Comparison of ENCODE assay signal across 13 mouse cellular contexts in genomic region chr11:119937216-119937615, GRCm38 (mm10). TPM values are rescaled to one million over a fixed set of nuclear protein-coding genes. Genes with fewer than 3 reads are reported as not detected.
DNase-seq lines count a peak whose midpoint lies in the region; ATAC-seq lines count a peak whose summit lies in the region.
"Had no signal": no experiment of that assay in that cellular context is flagged by ENCODE, and none has a peak within 500 bp of the region (broad histone marks: within the 10 kb centered on the region; RNA-seq: fewer than 3 reads in every experiment).

No protein-coding gene starts in this region.

- 55% methylated on average over 12 of the region's 12 CpGs for WGBS in hindbrain, embryonic 14.5 days
- WGBS in hindbrain, embryonic 11.5 days = 58% methylated on average over 12 of the region's 12 CpGs
- 61% methylated on average over 12 of the region's 12 CpGs for WGBS in limb, embryonic 10.5 days

- H3K27ac ChIP-seq in hindbrain, embryonic 14.5 days = 0 out of 2 replicates have a peak overlapping the region, but pooled peaks have one; percentile 17
- no peak overlapping the region for H3K27ac ChIP-seq in hindbrain, embryonic 11.5 days (ENCODE audit: low read depth, low read length)
- peak overlapping the region; percentile 59 for H3K27ac ChIP-seq in limb, embryonic 10.5 days

- no peaks in the 10 kb centered on the region for H3K36me3 ChIP-seq in hindbrain, embryonic 14.5 days (replicated peaks; ENCODE audit: control insufficient read depth, insufficient read depth)
- no peaks in the 10 kb centered on the region for H3K36me3 ChIP-seq in hindbrain, embryonic 11.5 days (ENCODE audit: control insufficient read depth, insufficient read depth, low read length)
- no peaks in the 10 kb centered on the region for H3K36me3 ChIP-seq in limb, embryonic 10.5 days
- H3K36me3 ChIP-seq: G1E had no signal

- H3K4me1 ChIP-seq in hindbrain, embryonic 14.5 days (replicated peaks; ENCODE audit: control insufficient read depth, insufficient read depth, low read length) = peaks cover 28% of the 10 kb centered on the region
- peaks cover 6% of the 10 kb centered on the region; the same call in 1 of the 2 replicates for H3K4me1 ChIP-seq in hindbrain, embryonic 11.5 days (replicated peaks; ENCODE audit: control insufficient read depth, insufficient read depth, low read length)
- peaks cover 79% of the 10 kb centered on the region for H3K4me1 ChIP-seq in limb, embryonic 10.5 days

- no peaks in the 10 kb centered on the region for H3K9me3 ChIP-seq in hindbrain, embryonic 14.5 days (ENCODE audit: control insufficient read depth, low read length)
- H3K9me3 ChIP-seq in hindbrain, embryonic 11.5 days (ENCODE audit: control insufficient read depth, low read length) = no peaks in the 10 kb centered on the region
- H3K9me3 ChIP-seq in limb, embryonic 10.5 days (replicated peaks) = no peaks in the 10 kb centered on the region
- H3K9me3 ChIP-seq: G1E; megakaryocyte, embryonic 14.5 days had no signal

- H3K4me3 ChIP-seq in hindbrain, embryonic 14.5 days (replicated peaks; ENCODE audit: low read length) = no peak overlapping the region
- H3K4me3 ChIP-seq in hindbrain, embryonic 11.5 days (ENCODE audit: low read depth, low read length) = no peak overlapping the region
- H3K4me3 ChIP-seq in limb, embryonic 10.5 days = no peak overlapping the region

- ATAC-seq in hindbrain, embryonic 14.5 days (ENCODE audit: low FRiP score) = no peak
- ATAC-seq in hindbrain, embryonic 11.5 days (ENCODE audit: low FRiP score) = no peak
- ATAC-seq in activated CD4-positive, CD25-positive, alpha-beta regulatory T cell, adult 4 months = no peak

- no peak for DNase-seq in hindbrain, embryonic 14.5 days (ENCODE audit: low spot score)
- no peak for DNase-seq in hindbrain, embryonic 11.5 days (ENCODE audit: low spot score)
- DNase-seq in R1 (ENCODE audit: low read depth, low spot score) = peak; percentile 62
- DNase-seq in frontal cortex, adult 2 months (ENCODE audit: extremely low spot score in 1 of 2, low spot score in 1 of 2) = peak; percentile 83 to 85
- no peak for DNase-seq in limb, embryonic 10.5 days (ENCODE audit: low spot score)
- no peak for DNase-seq in embryo, embryonic 11 days
- DNase-seq in cerebellum, postnatal 25 days = no peak
- DNase-seq: cerebellum, adult 8-10 months; heart, postnatal 36 days; spleen, adult 18-20 months had no signal

- H3K27me3 ChIP-seq in hindbrain, embryonic 14.5 days (ENCODE audit: control insufficient read depth, insufficient read depth, low read length) = 0 out of 2 replicates have a peak, but pooled peaks cover 3% of the 10 kb centered on the region
- H3K27me3 ChIP-seq in hindbrain, embryonic 11.5 days (ENCODE audit: control insufficient read depth, insufficient read depth, low read length) = peaks cover 7% of the 10 kb centered on the region
- H3K27me3 ChIP-seq in limb, embryonic 10.5 days (ENCODE audit: low read depth, poor library complexity, severe bottlenecking) = peaks cover 41% of the 10 kb centered on the region

- H3K9ac ChIP-seq in hindbrain, embryonic 14.5 days = no peak overlapping the region
- no peak overlapping the region for H3K9ac ChIP-seq in hindbrain, embryonic 11.5 days (ENCODE audit: low read depth, low read length)

- no peak overlapping the region for H3K4me2 ChIP-seq in hindbrain, embryonic 14.5 days (replicated peaks)
- no peak overlapping the region; the same call in 1 of the 2 replicates for H3K4me2 ChIP-seq in hindbrain, embryonic 11.5 days (replicated peaks; ENCODE audit: low read depth, low read length)

RNA-seq across cellular contexts. Expression of gene Baiap2, which starts 5.3 kb away (rescaled TPM):
- 13.7 and 14.4 TPM in 2 replicates for polyA plus RNA-seq in hindbrain, embryonic 14.5 days (2014; fragmentation: Nextera tagmentation; extraction: Ambion mirVana)
- 10.1 and 11.5 TPM in 2 replicates for polyA plus RNA-seq in hindbrain, embryonic 11.5 days (2014; fragmentation: Nextera tagmentation; extraction: Ambion mirVana)
- 229 and 240 TPM in 2 replicates for polyA plus RNA-seq in frontal cortex, adult 2 months (2012; rRNA removed)
- 13.3 and 13.8 TPM in 2 replicates for polyA plus RNA-seq in limb, embryonic 10.5 days (2016; fragmentation: Nextera tagmentation; extraction: Ambion mirVana)
- 10 to 100 TPM in 1 of 2 experiments, 1 to 10 TPM in 1; 6.9 to 12.0 TPM for polyA plus RNA-seq in activated CD4-positive, CD25-positive, alpha-beta regulatory T cell, adult 4 months (2017; shearing (Covaris generic))

RNA-seq across cellular contexts. Expression of gene Chmp6, which starts 24.0 kb away (rescaled TPM):
- 91.1 and 95.5 TPM in 2 replicates for polyA plus RNA-seq in hindbrain, embryonic 14.5 days (2014; fragmentation: Nextera tagmentation; extraction: Ambion mirVana)
- polyA plus RNA-seq in hindbrain, embryonic 11.5 days (2014; fragmentation: Nextera tagmentation; extraction: Ambion mirVana) = 87.2 and 88.3 TPM in 2 replicates
- polyA plus RNA-seq in frontal cortex, adult 2 months (2012; rRNA removed) = 42.3 and 45.3 TPM in 2 replicates
- 123 and 127 TPM in 2 replicates for polyA plus RNA-seq in limb, embryonic 10.5 days (2016; fragmentation: Nextera tagmentation; extraction: Ambion mirVana)
- polyA plus RNA-seq in activated CD4-positive, CD25-positive, alpha-beta regulatory T cell, adult 4 months (2017; shearing (Covaris generic)) = 10 to 100 TPM; 46.6 to 52.0 TPM

Comparison
In these comparisons a context has a peak if more than half of its experiments do, and no peak if none do; other contexts are left out.
1. DNase-seq: peak in R1 (single experiment) and frontal cortex, adult 2 months (2 of 2); none in hindbrain, embryonic 14.5 days (single experiment), hindbrain, embryonic 11.5 days (single experiment), limb, embryonic 10.5 days (single experiment), embryo, embryonic 11 days (single experiment) and cerebellum, postnatal 25 days (0 of 2).
2. RNA of gene Baiap2, which starts 5.3 kb away (polyA plus RNA-seq): 229 to 240 TPM in frontal cortex, adult 2 months; 13.3 to 13.8 TPM in limb, embryonic 10.5 days, 13.7 to 14.4 TPM in hindbrain, embryonic 14.5 days, 6.9 to 12.0 TPM in activated CD4-positive, CD25-positive, alpha-beta regulatory T cell, adult 4 months and 10.1 to 11.5 TPM in hindbrain, embryonic 11.5 days; every median in the first group is over 10 times any median in the second.